ENCODE assay signal across 26 mouse cellular contexts in the genomic region with DNA sequence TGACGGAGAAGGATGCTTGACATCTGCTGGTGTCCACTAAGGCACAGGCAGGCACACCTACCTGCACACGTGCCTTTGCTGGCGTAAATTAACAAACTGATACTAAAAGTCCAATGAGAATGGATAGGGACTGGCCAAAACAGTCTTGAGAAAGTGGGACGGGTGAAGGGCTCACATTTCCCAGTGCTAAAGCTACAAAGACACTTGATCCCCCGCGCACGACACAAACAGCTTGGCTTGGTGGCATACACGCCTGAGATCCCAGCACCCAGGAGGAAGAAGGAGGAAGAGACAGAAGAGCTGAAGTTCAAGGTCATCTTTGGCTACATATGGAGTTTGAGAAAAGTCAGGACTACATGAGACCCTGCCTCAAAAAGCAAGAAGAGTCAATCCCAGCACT. TPM values are rescaled to one million over a fixed set of nuclear protein-coding genes. Genes with fewer than 3 reads are reported as not detected.
DNase-seq lines count a peak whose midpoint lies in the region; ATAC-seq and TF ChIP-seq lines count a peak whose summit lies in the region.
"Had no signal": no experiment of that assay in that cellular context is flagged by ENCODE, and none has a peak within 500 bp of the region (broad histone marks: within the 10 kb centered on the region; RNA-seq: fewer than 3 reads in every experiment).

No protein-coding gene starts in this region.

- H3K4me1 ChIP-seq in liver, adult 2 months (ENCODE audit: control insufficient read depth, insufficient read depth, low read length): peaks cover 49% of the 10 kb centered on the region
- 0 out of 2 replicates have a peak, but pooled peaks cover 2% of the 10 kb centered on the region for H3K4me1 ChIP-seq in liver, embryonic 11.5 days (replicated peaks; ENCODE audit: control insufficient read depth, insufficient read depth, low read length)
- peaks cover 16% of the 10 kb centered on the region for H3K4me1 ChIP-seq in intestine, embryonic 16.5 days (ENCODE audit: control insufficient read depth, insufficient read depth, low read length)
- no peaks in the 10 kb centered on the region for H3K4me1 ChIP-seq in forebrain, embryonic 16.5 days (replicated peaks; ENCODE audit: control insufficient read depth, insufficient read depth, low read length)
- H3K4me1 ChIP-seq: embryonic facial prominence, embryonic 10.5 days; embryonic facial prominence, embryonic 13.5 days; forebrain, embryonic 12.5 days; forebrain, embryonic 15.5 days; hindbrain, embryonic 15.5 days had no signal

- no peak overlapping the region for H3K4me3 ChIP-seq in gastrocnemius, adult 2 months
- no peak overlapping the region for H3K4me3 ChIP-seq in liver, adult 2 months (ENCODE audit: insufficient read depth, low read depth, low read length)
- no peak overlapping the region for H3K4me3 ChIP-seq in liver, embryonic 11.5 days (ENCODE audit: low read depth, low read length)
- no peak overlapping the region for H3K4me3 ChIP-seq in intestine, embryonic 16.5 days (ENCODE audit: low read length)
- no peak overlapping the region for H3K4me3 ChIP-seq in forebrain, embryonic 16.5 days (replicated peaks; ENCODE audit: low read length)
- H3K4me3 ChIP-seq: embryonic facial prominence, embryonic 10.5 days; embryonic facial prominence, embryonic 13.5 days; erythroblast, embryonic 14.5 days; forebrain, embryonic 12.5 days; forebrain, embryonic 15.5 days; heart, embryonic 12.5 days; heart, embryonic 15.5 days; hindbrain, embryonic 15.5 days had no signal

- peaks cover 3% of the 10 kb centered on the region; the same call in 1 of the 2 replicates for H3K79me2 ChIP-seq in liver, adult 2 months (ENCODE audit: control insufficient read depth, insufficient read depth, low read length)

- H3K9ac ChIP-seq in liver, adult 2 months (ENCODE audit: low read depth, low read length): peak overlapping the region; percentile 60
- H3K9ac ChIP-seq in liver, embryonic 11.5 days (ENCODE audit: low read depth, low read length): no peak overlapping the region
- H3K9ac ChIP-seq in intestine, embryonic 16.5 days (ENCODE audit: low read depth, low read length): no peak overlapping the region; the same call in 1 of the 2 replicates
- H3K9ac ChIP-seq in forebrain, embryonic 16.5 days (replicated peaks; ENCODE audit: low read depth, low read length): no peak overlapping the region
- H3K9ac ChIP-seq: embryonic facial prominence, embryonic 13.5 days; forebrain, embryonic 12.5 days; forebrain, embryonic 15.5 days; heart, embryonic 12.5 days; heart, embryonic 15.5 days; hindbrain, embryonic 15.5 days had no signal

- peak overlapping the region; percentile 70 for H3K27ac ChIP-seq in gastrocnemius, adult 2 months
- peak overlapping the region; percentile 97 for H3K27ac ChIP-seq in liver, adult 2 months (replicated peaks; ENCODE audit: insufficient read depth, low read depth, low read length)
- no peak overlapping the region for H3K27ac ChIP-seq in liver, embryonic 11.5 days (ENCODE audit: low read depth, low read length)
- peak overlapping the region; percentile 72 for H3K27ac ChIP-seq in intestine, embryonic 16.5 days (ENCODE audit: low read length)
- no peak overlapping the region for H3K27ac ChIP-seq in forebrain, embryonic 16.5 days (ENCODE audit: low read length)
- H3K27ac ChIP-seq: embryonic facial prominence, embryonic 10.5 days; embryonic facial prominence, embryonic 13.5 days; forebrain, embryonic 12.5 days; forebrain, embryonic 15.5 days; heart, embryonic 15.5 days; hindbrain, embryonic 15.5 days had no signal

- peaks cover 37% of the 10 kb centered on the region; the same call in 1 of the 2 replicates for H3K36me3 ChIP-seq in liver, adult 2 months (ENCODE audit: control insufficient read depth, insufficient read depth, low read length)
- no peaks in the 10 kb centered on the region for H3K36me3 ChIP-seq in liver, embryonic 11.5 days (ENCODE audit: control insufficient read depth, insufficient read depth, low read length)
- no peaks in the 10 kb centered on the region for H3K36me3 ChIP-seq in intestine, embryonic 16.5 days (ENCODE audit: control insufficient read depth, insufficient read depth, low read length)
- H3K36me3 ChIP-seq in forebrain, embryonic 16.5 days (ENCODE audit: control insufficient read depth, insufficient read depth): no peaks in the 10 kb centered on the region
- H3K36me3 ChIP-seq: embryonic facial prominence, embryonic 10.5 days; embryonic facial prominence, embryonic 13.5 days; forebrain, embryonic 12.5 days; forebrain, embryonic 15.5 days; heart, embryonic 12.5 days; heart, embryonic 15.5 days; hindbrain, embryonic 15.5 days had no signal

- DNase-seq in gastrocnemius, adult 2 months: no peak
- no peak for DNase-seq in gastrocnemius, postnatal 4 days (ENCODE audit: low spot score in 2 of 2)
- DNase-seq in liver, adult 2 months (ENCODE audit: extremely low read depth, low read depth, low spot score): peak; percentile 54
- no peak for DNase-seq in liver, embryonic 11.5 days (ENCODE audit: low spot score)
- DNase-seq in T-cell, adult 2 months (ENCODE audit: low spot score): no peak
- DNase-seq: adrenal gland, postnatal 10 days; adrenal gland, postnatal 36 days; cerebellum, adult 11 months; cerebellum, adult 2 months; cerebellum, adult 9-11 months; cerebellum, postnatal 36 days; embryo, embryonic 11 days; gastrocnemius, postnatal 14 days; heart, adult 18-20 months; heart, postnatal 10 days; heart, postnatal 4 days had no signal

- H3K9me3 ChIP-seq in liver, embryonic 11.5 days (ENCODE audit: control insufficient read depth, low read length): no peaks in the 10 kb centered on the region
- peaks cover 2% of the 10 kb centered on the region; the same call in 1 of the 2 replicates for H3K9me3 ChIP-seq in intestine, embryonic 16.5 days (ENCODE audit: control insufficient read depth, low read length)
- H3K9me3 ChIP-seq in forebrain, embryonic 16.5 days (ENCODE audit: control insufficient read depth, low read length): no peaks in the 10 kb centered on the region
- H3K9me3 ChIP-seq: embryonic facial prominence, embryonic 10.5 days; embryonic facial prominence, embryonic 13.5 days; forebrain, embryonic 12.5 days; forebrain, embryonic 15.5 days; heart, embryonic 12.5 days; heart, embryonic 15.5 days; hindbrain, embryonic 15.5 days had no signal

- no peak for ATAC-seq in liver, embryonic 11.5 days (replicated peaks; ENCODE audit: low FRiP score)
- ATAC-seq in intestine, embryonic 16.5 days: no peak
- ATAC-seq in forebrain, embryonic 16.5 days: no peak
- ATAC-seq: forebrain, embryonic 15.5 days had no signal

- H3K4me2 ChIP-seq in liver, embryonic 11.5 days: no peak overlapping the region
- no peak overlapping the region for H3K4me2 ChIP-seq in intestine, embryonic 16.5 days (ENCODE audit: low read depth, low read length)
- no peak overlapping the region for H3K4me2 ChIP-seq in forebrain, embryonic 16.5 days (ENCODE audit: low read length)
- H3K4me2 ChIP-seq: embryonic facial prominence, embryonic 13.5 days; forebrain, embryonic 12.5 days; forebrain, embryonic 15.5 days; heart, embryonic 12.5 days; heart, embryonic 15.5 days; hindbrain, embryonic 15.5 days had no signal

- H3K27me3 ChIP-seq in liver, adult 2 months (ENCODE audit: control insufficient read depth, insufficient read depth, low read length): no peaks in the 10 kb centered on the region
- no peaks in the 10 kb centered on the region for H3K27me3 ChIP-seq in liver, embryonic 11.5 days (replicated peaks; ENCODE audit: control insufficient read depth, insufficient read depth, low read length)
- no peaks in the 10 kb centered on the region for H3K27me3 ChIP-seq in intestine, embryonic 16.5 days (replicated peaks; ENCODE audit: control insufficient read depth, insufficient read depth, low read length)
- no peaks in the 10 kb centered on the region for H3K27me3 ChIP-seq in forebrain, embryonic 16.5 days (replicated peaks; ENCODE audit: control insufficient read depth, insufficient read depth, low read length)
- H3K27me3 ChIP-seq: embryonic facial prominence, embryonic 13.5 days; forebrain, embryonic 12.5 days; forebrain, embryonic 15.5 days; heart, embryonic 12.5 days; heart, embryonic 15.5 days; hindbrain, embryonic 15.5 days had no signal

- intact Hi-C loops in gastrocnemius, adult 2 months (cut with DNase I): no loop called here

- no peak for TF ChIP-seq CTCF in gastrocnemius, adult 2 months (IDR thresholded peaks at IDR 0.05)
- TF ChIP-seq CTCF in liver, adult 2 months (IDR thresholded peaks at IDR 0.05; ENCODE audit: low read depth, low read length): no peak

- WGBS in liver, adult 2 months: 55% methylated on average over 8 of the region's 8 CpGs
- 85% methylated on average over 8 of the region's 8 CpGs for WGBS in liver, embryonic 11.5 days
- WGBS in intestine, embryonic 16.5 days: 90% methylated on average over 8 of the region's 8 CpGs
- 91% methylated on average over 8 of the region's 8 CpGs for WGBS in forebrain, embryonic 16.5 days

- no peak for TF ChIP-seq POLR2A in liver, adult 2 months (IDR thresholded peaks at IDR 0.05; ENCODE audit: extremely low read depth, insufficient read depth, low read length)

RNA-seq across cellular contexts. Expression of a gene that starts 11.0 kb away (rescaled TPM):
- total RNA-seq in gastrocnemius, adult 2 months (2021): 10 to 100 TPM; 87.7 to 94.8 TPM
- total RNA-seq in gastrocnemius, postnatal 4 days (2021): 10 to 100 TPM; 56.3 to 63.4 TPM
- total RNA-seq in liver, adult 2 months (2014; rRNA removed): 252 and 306 TPM in 2 replicates
- polyA plus RNA-seq in liver, adult 2 months (2012; rRNA removed): 212 and 246 TPM in 2 replicates
- polyA plus RNA-seq in liver, embryonic 11.5 days (2014; fragmentation: Nextera tagmentation; extraction: Ambion mirVana): 15.8 and 16.5 TPM in 2 replicates
- 127 and 148 TPM in 2 replicates for polyA plus RNA-seq in intestine, embryonic 16.5 days (2015; fragmentation: Nextera tagmentation; extraction: Ambion mirVana)
- 40.9 and 47.4 TPM in 2 replicates for polyA plus RNA-seq in forebrain, embryonic 16.5 days (2015; fragmentation: Nextera tagmentation; extraction: Ambion mirVana)

Comparison
In these comparisons a context has a peak if more than half of its experiments do, and no peak if none do; other contexts are left out.
1. H3K27ac ChIP-seq: peak in gastrocnemius, adult 2 months (single experiment), liver, adult 2 months (single experiment) and intestine, embryonic 16.5 days (single experiment); none in liver, embryonic 11.5 days (single experiment) and forebrain, embryonic 16.5 days (single experiment).